Mouse (Mus musculus) liver, embryonic 16.5 days (tissue): ENCODE results near the gene Fnip2. TPM values are rescaled to one million over a fixed set of nuclear protein-coding genes. Genes with fewer than 3 reads are reported as not detected.

Experiments
- ATAC-seq: fragments of 200-750 bp; cut with Nextera tagmentation; 2 replicates; pipeline ENCODE4 v1.8.0; 2017; ENCODE audit warnings: low read depth, mild to moderate bottlenecking, moderate number of reproducible peaks, moderate library complexity
- H3K27ac ChIP-seq: fragments of 300-500 bp; sonication (generic); 2 replicates; pipeline ENCODE4 v1.5.1; 2014; ENCODE audit warnings: mild to moderate bottlenecking, low read length
- H3K27me3 ChIP-seq: fragments of 300-500 bp; sonication (generic); 2 replicates; pipeline ENCODE4 v1.6.1; 2014; ENCODE audit warnings: low read depth, low read length, mixed read lengths; ENCODE audit not compliant: control insufficient read depth, insufficient read depth
- H3K36me3 ChIP-seq: fragments of 300-500 bp; sonication (generic); 2 replicates; pipeline ENCODE4 v1.6.1; 2014; ENCODE audit warnings: mild to moderate bottlenecking; ENCODE audit not compliant: control insufficient read depth, insufficient read depth
- H3K4me1 ChIP-seq: fragments of 300-500 bp; sonication (generic); 2 replicates; pipeline ENCODE4 v1.6.1; 2014; ENCODE audit warnings: low read depth, low read length, mixed read lengths; ENCODE audit not compliant: control insufficient read depth
- H3K4me2 ChIP-seq: fragments of 300-500 bp; sonication (generic); 2 replicates; pipeline ENCODE4 v1.6.1; 2014; ENCODE audit warnings: low read depth, low read length, mixed read lengths
- H3K4me3 ChIP-seq: fragments of 300-500 bp; sonication (generic); 2 replicates; pipeline ENCODE4 v1.5.1; 2014; ENCODE audit warnings: low read depth, mild to moderate bottlenecking, low read length
- H3K9ac ChIP-seq: fragments of 300-500 bp; sonication (generic); 2 replicates; pipeline ENCODE4 v1.6.1; 2014; ENCODE audit warnings: low read depth, low read length
- H3K9me3 ChIP-seq: fragments of 300-500 bp; sonication (generic); replicated peaks from 2 replicates; pipeline ENCODE4 v1.6.1; 2016; ENCODE audit warnings: low read length; ENCODE audit not compliant: control insufficient read depth
- WGBS: fragments of 180-500 bp; shearing (Covaris S2); extraction: QIAGEN DNeasy Blood & Tissue Kit; methylation state at CpG from one replicate; pipeline ENCODE4 v1.1.7; 2014; ENCODE audit not compliant: insufficient replicate concordance; 5-methylcytosine and 5-hydroxymethylcytosine counted together
- polyA plus RNA-seq: library from polyadenylated mRNA; unstranded; fragments of >200 nt; fragmentation: Nextera tagmentation; extraction: Ambion mirVana; gene quantifications from 2 replicates; pipeline ENCODE4 v1.2.1, GENCODE M21; 2015

The Fnip2 gene
- polyA plus RNA-seq, 1 experiment from 2014 or later: 3.5 TPM

DNA sequence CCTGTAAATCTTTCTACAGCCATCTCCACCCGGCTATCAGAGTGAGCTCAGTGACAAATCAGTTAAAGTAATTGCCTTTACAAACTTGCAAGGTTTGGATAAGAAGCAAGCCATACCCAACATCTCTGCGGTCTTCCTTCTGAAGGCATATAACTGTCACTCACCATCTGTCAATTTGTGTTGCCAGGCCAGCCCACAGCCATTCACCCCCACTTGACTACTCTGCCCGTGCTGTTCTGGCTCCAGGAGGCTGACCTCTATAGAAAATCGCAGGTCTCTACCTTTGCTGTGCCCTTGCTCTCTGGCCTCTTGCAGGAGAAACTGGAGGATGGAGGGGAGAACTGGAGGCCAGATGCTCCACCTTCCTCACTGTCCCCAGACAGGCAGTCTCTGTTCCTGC lies 88.7 kb downstream of the Fnip2 start:
- no peak for ATAC-seq
- WGBS: 35% methylated on average over 4 of the region's 4 CpGs
- no peaks in the 10 kb centered on the region for H3K9me3 ChIP-seq
- no peak overlapping the region for H3K4me2 ChIP-seq
- peaks cover 7% of the 10 kb centered on the region for H3K4me1 ChIP-seq
- no peak overlapping the region for H3K4me3 ChIP-seq
- H3K27ac ChIP-seq: no peak overlapping the region
- no peak overlapping the region for H3K9ac ChIP-seq
- H3K36me3 ChIP-seq: peaks cover 29% of the 10 kb centered on the region
- H3K27me3 ChIP-seq: no peaks in the 10 kb centered on the region

GRCm38 (mm10) chr3:79478400-79478799 lies 89.2 kb downstream of the Fnip2 start:
- Histone ChIP-seq H3K4me1 (peaks cover 7% of the 10 kb centered on the region), H3K27me3 (no peaks in the 10 kb centered on the region), H3K9me3 (no peaks in the 10 kb centered on the region), H3K27ac (no peak overlapping the region), H3K4me2 (no peak overlapping the region), H3K36me3 (peaks cover 29% of the 10 kb centered on the region), H3K9ac (no peak overlapping the region), H3K4me3 (no peak overlapping the region)
- 13% methylated on average over 8 of the region's 8 CpGs for WGBS
- ATAC-seq: peak; percentile 48; the same call in 1 of the 2 replicates

GRCm38 (mm10) chr3:79475980-79476379 lies 91.6 kb downstream of the Fnip2 start:
- Histone ChIP-seq H3K4me2 (no peak overlapping the region), H3K27me3 (no peaks in the 10 kb centered on the region), H3K36me3 (peaks cover 20% of the 10 kb centered on the region), H3K9ac (no peak overlapping the region), H3K9me3 (no peaks in the 10 kb centered on the region), H3K4me1 (peaks cover 7% of the 10 kb centered on the region), H3K27ac (no peak overlapping the region), H3K4me3 (no peak overlapping the region)
- 80% methylated on average over 2 of the region's 2 CpGs for WGBS
- no peak for ATAC-seq

DNA sequence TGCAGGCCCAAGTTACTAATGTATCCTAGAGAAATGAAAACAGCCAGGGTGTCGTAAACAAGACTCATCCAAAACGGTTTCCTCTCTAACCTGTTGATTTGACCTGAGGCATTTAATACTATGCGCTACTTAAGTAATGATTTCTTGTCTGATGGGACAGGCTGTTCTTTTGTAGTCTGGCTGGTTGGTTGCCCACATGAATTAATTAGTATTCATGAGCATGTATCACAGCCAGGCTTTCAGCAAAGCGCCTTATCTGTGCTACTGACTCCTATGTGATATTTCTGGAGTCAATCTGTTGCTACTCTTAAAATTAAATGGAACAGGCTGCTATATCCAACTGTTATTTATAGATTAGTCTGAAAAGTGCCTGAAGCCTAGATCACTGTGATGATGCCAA lies 92.7 kb downstream of the Fnip2 start:
- Histone ChIP-seq H3K4me1 (peaks cover 7% of the 10 kb centered on the region), H3K9me3 (no peaks in the 10 kb centered on the region), H3K36me3 (peaks cover 10% of the 10 kb centered on the region), H3K27ac (no peak overlapping the region), H3K4me3 (no peak overlapping the region), H3K9ac (no peak overlapping the region), H3K4me2 (no peak overlapping the region), H3K27me3 (no peaks in the 10 kb centered on the region)
- no peak for ATAC-seq
- 86% methylated on average over 4 of the region's 4 CpGs for WGBS

DNA sequence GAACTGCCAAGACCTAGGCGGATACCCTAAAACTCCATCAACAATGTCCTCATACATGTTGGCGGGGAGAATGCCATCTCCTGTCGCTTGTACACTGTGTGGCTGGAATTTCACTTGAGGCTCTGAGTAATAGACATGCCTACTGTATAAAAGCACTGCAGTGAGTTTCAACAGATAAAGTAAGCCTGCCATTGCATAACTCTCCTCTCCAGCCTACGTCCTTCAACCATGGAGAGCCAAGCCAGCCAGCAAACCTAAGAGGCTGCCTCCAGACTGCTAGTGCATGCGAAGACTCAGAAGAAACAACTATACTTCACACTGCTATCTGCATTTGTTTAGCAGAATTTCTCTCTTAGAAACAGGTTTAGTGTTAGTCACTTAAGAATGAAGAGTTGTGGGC lies 95.2 kb downstream of the Fnip2 start:
- Histone ChIP-seq H3K36me3 (peaks cover 9% of the 10 kb centered on the region), H3K27me3 (no peaks in the 10 kb centered on the region), H3K27ac (no peak overlapping the region), H3K4me2 (no peak overlapping the region), H3K4me3 (no peak overlapping the region), H3K4me1 (no peaks in the 10 kb centered on the region), H3K9me3 (no peaks in the 10 kb centered on the region), H3K9ac (no peak overlapping the region)
- no peak for ATAC-seq
- 88% methylated on average over 5 of the region's 5 CpGs for WGBS

DNA sequence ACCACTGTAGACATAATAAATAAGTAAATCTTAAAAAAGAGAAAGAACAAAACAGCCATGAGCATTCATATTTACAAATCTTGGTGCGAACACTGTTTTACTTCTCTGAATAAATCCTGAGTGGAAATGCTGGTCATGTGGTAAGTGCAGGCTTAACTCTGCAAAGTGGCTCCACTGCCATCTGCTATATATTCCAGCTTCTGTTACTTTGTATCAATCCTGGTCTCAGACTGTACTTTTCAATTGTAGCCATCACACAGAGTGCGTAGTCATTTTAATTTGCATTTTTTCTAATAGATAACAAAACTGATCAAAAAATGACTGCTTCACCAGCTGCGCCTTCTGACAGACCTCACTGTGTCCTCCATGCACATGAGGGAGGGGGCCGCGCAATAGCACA lies 98.2 kb downstream of the Fnip2 start:
- Histone ChIP-seq H3K9ac (no peak overlapping the region), H3K4me1 (no peaks in the 10 kb centered on the region), H3K27me3 (no peaks in the 10 kb centered on the region), H3K4me3 (no peak overlapping the region), H3K4me2 (no peak overlapping the region), H3K27ac (no peak overlapping the region), H3K36me3 (peaks cover 13% of the 10 kb centered on the region; the same call in 1 of the 2 replicates), H3K9me3 (no peaks in the 10 kb centered on the region)
- WGBS: 93% methylated on average over 5 of the region's 5 CpGs
- ATAC-seq: no peak

GRCm38 (mm10) chr3:79458651-79459275 lies 108.8 kb downstream of the Fnip2 start:
- Histone ChIP-seq H3K9ac (no peak overlapping the region), H3K36me3 (peaks cover 27% of the 10 kb centered on the region), H3K9me3 (no peaks in the 10 kb centered on the region), H3K4me1 (no peaks in the 10 kb centered on the region), H3K27ac (no peak overlapping the region), H3K4me3 (no peak overlapping the region), H3K27me3 (no peaks in the 10 kb centered on the region), H3K4me2 (no peak overlapping the region)
- WGBS: 74% methylated on average over 14 of the region's 14 CpGs
- no peak for ATAC-seq

DNA sequence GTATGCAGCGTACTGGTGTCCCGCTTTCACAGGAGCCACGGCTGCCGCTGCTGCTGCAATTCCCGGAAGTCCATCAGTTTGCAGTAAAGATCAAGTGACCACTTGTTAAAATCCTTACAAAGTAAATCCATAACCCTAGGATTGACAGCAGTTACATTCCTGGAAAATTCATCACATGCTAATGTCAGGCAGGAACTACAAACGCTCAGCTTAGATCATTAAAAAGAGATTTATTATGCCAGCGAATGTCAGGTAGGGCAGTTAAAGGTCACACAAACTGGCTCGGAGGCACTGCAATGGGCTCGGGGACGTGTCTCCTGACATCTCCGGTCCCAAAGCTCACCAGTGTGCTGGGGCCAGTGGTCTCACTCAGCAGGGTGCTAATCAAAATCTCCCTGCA lies 111.8 kb downstream of the Fnip2 start:
- Histone ChIP-seq H3K36me3 (peaks cover 20% of the 10 kb centered on the region), H3K4me3 (no peak overlapping the region), H3K9me3 (no peaks in the 10 kb centered on the region), H3K27me3 (no peaks in the 10 kb centered on the region), H3K4me1 (no peaks in the 10 kb centered on the region), H3K4me2 (no peak overlapping the region), H3K27ac (no peak overlapping the region), H3K9ac (no peak overlapping the region)
- no peak for ATAC-seq
- WGBS: 85% methylated on average over 11 of the region's 11 CpGs

DNA sequence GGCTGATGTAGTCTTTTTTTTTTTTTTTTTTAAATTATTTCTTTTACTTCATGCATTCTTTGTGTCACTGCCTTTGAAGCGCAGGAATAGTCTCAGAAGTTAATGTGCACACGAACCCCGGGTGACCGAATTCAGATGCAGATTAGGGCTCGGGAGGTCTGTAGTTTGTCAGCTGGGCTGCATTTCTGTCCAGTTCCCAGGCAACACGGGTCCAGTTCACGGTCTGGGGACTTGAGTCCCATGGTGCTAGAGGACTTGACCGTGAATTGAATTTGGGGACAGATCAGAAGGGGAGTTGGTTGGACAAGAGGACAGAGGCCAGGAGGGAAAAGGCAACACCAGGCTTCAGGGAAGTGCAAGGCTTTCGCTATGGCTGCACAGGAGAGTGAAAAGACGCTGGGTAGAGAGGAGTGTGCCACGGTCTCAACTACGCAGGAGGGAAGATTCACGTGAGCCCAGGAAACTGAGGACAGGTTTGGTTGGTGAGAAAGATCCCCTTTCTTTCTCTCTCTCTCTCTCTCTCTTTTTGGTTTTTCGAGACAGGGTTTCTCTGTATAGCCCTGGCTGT lies 114.8 kb downstream of the Fnip2 start:
- no peaks in the 10 kb centered on the region for H3K9me3 ChIP-seq
- WGBS: 84% methylated on average over 14 of the region's 14 CpGs
- H3K27ac ChIP-seq: no peak overlapping the region
- ATAC-seq: no peak
- peaks cover 3% of the 10 kb centered on the region for H3K36me3 ChIP-seq
- no peaks in the 10 kb centered on the region for H3K4me1 ChIP-seq
- H3K4me3 ChIP-seq: no peak overlapping the region
- H3K27me3 ChIP-seq: no peaks in the 10 kb centered on the region
- no peak overlapping the region for H3K9ac ChIP-seq
- no peak overlapping the region for H3K4me2 ChIP-seq
